Mouse (Mus musculus): Measurements from ENCODE around the gene Bloc1s2. TPM values are rescaled to one million over a fixed set of nuclear protein-coding genes. Genes with fewer than 3 reads are reported as not detected.

Gene Bloc1s2
- polyA plus RNA-seq, 1 experiment from 2014 or later, result 173 TPM

DNA sequence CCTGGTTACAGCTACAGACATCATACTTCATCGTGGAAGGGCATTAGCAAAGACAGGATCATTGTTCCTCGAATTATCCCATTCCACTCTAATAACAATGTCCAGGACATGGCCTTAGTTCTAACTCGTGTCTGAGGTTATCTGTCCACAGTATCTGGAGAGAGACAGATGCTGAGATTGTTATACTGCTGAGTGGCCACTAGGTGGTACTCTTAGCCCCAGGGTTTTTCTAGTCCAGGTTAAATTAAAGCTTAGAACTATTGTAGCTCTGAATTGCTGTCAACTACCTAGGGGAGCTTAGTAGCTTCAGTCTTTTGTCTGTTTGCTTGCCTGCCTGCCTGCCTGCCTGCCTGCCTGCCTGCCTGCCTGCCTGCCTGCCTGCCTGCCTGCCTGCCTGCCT is 15.3 kb upstream of the Bloc1s2 start:
- H3K27me3 ChIP-seq (ENCODE audit: control insufficient read depth, insufficient read depth, low read length), result no peaks in the 10 kb centered on the region
- WGBS, result 16% methylated on average over 3 of the region's 3 CpGs
- no peaks in the 10 kb centered on the region for H3K36me3 ChIP-seq (replicated peaks; ENCODE audit: control insufficient read depth, insufficient read depth)
- DNase-seq (ENCODE audit: low spot score), result peak; percentile 73
- H3K9ac ChIP-seq, result no peak overlapping the region
- no peaks in the 10 kb centered on the region for H3K4me1 ChIP-seq (replicated peaks; ENCODE audit: control insufficient read depth, insufficient read depth, low read length)
- no peaks in the 10 kb centered on the region for H3K9me3 ChIP-seq (ENCODE audit: control insufficient read depth, low read length)
- ATAC-seq (ENCODE audit: low FRiP score), result no peak
- H3K27ac ChIP-seq, result no peak overlapping the region
- H3K4me3 ChIP-seq (replicated peaks; ENCODE audit: low read length), result no peak overlapping the region
- no peak overlapping the region for H3K4me2 ChIP-seq (replicated peaks)

DNA sequence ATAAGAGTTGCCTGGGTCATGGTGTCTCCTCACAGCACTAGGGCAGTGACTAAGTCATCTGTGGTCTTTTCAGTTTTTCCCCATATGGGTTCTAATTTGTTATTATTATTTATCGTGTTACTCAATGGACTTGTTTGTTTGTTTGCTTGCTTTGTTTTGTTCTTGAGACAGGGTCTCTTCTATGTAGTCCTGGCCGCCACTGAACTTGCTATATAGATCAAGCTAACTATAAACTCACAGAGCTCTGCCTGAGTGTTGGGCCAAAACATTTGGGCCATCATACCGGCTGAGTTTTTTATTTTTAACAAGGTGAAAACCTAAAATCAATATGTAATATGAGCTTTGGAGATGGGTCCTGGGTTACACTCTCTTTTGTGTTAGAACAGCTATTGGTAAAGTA is 13.1 kb upstream of the Bloc1s2 start:
- Histone ChIP-seq H3K27me3 (ENCODE audit: control insufficient read depth, insufficient read depth, low read length) (no peaks in the 10 kb centered on the region), H3K27ac (no peak overlapping the region), H3K36me3 (replicated peaks; ENCODE audit: control insufficient read depth, insufficient read depth) (no peaks in the 10 kb centered on the region), H3K9me3 (ENCODE audit: control insufficient read depth, low read length) (no peaks in the 10 kb centered on the region), H3K4me2 (replicated peaks) (no peak overlapping the region), H3K4me3 (replicated peaks; ENCODE audit: low read length) (no peak overlapping the region), H3K9ac (no peak overlapping the region), H3K4me1 (replicated peaks; ENCODE audit: control insufficient read depth, insufficient read depth, low read length) (no peaks in the 10 kb centered on the region)
- ATAC-seq (ENCODE audit: low FRiP score), result no peak
- no peak for DNase-seq (ENCODE audit: low spot score)
- 86% methylated on average over 3 of the region's 3 CpGs for WGBS

- no peaks in the 10 kb centered on the region for H3K27me3 ChIP-seq (ENCODE audit: control insufficient read depth, insufficient read depth, low read length)
- WGBS, result 94% methylated on average over 10 of the region's 10 CpGs
- no peaks in the 10 kb centered on the region for H3K9me3 ChIP-seq (ENCODE audit: control insufficient read depth, low read length)
- H3K9ac ChIP-seq, result no peak overlapping the region
- no peak overlapping the region for H3K27ac ChIP-seq
- H3K36me3 ChIP-seq (replicated peaks; ENCODE audit: control insufficient read depth, insufficient read depth), result no peaks in the 10 kb centered on the region
- no peak overlapping the region for H3K4me3 ChIP-seq (replicated peaks; ENCODE audit: low read length)
- no peak for DNase-seq (ENCODE audit: low spot score)
- no peak overlapping the region for H3K4me2 ChIP-seq (replicated peaks)
- H3K4me1 ChIP-seq (replicated peaks; ENCODE audit: control insufficient read depth, insufficient read depth, low read length), result no peaks in the 10 kb centered on the region
- ATAC-seq (ENCODE audit: low FRiP score), result no peak
Observed at GRCm38 (mm10) chr19:44157005-44157404, 10.8 kb upstream of the Bloc1s2 start.

DNA sequence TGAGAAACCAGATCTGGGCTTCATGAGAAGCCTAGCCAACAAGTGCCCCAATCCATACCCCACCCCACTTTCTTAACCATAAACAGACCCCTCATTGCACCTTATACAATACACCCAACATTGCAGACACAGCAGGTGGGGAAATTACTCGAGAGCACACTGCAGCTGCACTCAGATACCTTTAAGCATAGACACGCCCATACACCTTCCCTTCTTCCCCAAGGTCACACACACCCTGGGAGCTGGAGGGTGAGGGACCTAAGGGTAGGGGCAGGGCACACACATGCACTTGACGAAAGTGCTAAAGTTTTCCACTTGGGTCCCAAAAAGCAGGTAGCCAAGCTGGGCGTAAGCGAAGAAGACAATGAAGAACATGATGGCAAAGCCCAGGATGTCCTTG is 7.5 kb upstream of the Bloc1s2 start:
- no peak overlapping the region for H3K4me2 ChIP-seq (replicated peaks)
- no peak overlapping the region for H3K4me3 ChIP-seq (replicated peaks; ENCODE audit: low read length)
- no peaks in the 10 kb centered on the region for H3K9me3 ChIP-seq (ENCODE audit: control insufficient read depth, low read length)
- ATAC-seq (ENCODE audit: low FRiP score), result no peak
- no peak overlapping the region for H3K27ac ChIP-seq
- H3K36me3 ChIP-seq (replicated peaks; ENCODE audit: control insufficient read depth, insufficient read depth), result no peaks in the 10 kb centered on the region
- no peak overlapping the region for H3K9ac ChIP-seq
- DNase-seq (ENCODE audit: low spot score), result no peak
- no peaks in the 10 kb centered on the region; the same call in 1 of the 2 replicates for H3K27me3 ChIP-seq (ENCODE audit: control insufficient read depth, insufficient read depth, low read length)
- WGBS, result 86% methylated on average over 5 of the region's 5 CpGs
- no peaks in the 10 kb centered on the region for H3K4me1 ChIP-seq (replicated peaks; ENCODE audit: control insufficient read depth, insufficient read depth, low read length)

DNA sequence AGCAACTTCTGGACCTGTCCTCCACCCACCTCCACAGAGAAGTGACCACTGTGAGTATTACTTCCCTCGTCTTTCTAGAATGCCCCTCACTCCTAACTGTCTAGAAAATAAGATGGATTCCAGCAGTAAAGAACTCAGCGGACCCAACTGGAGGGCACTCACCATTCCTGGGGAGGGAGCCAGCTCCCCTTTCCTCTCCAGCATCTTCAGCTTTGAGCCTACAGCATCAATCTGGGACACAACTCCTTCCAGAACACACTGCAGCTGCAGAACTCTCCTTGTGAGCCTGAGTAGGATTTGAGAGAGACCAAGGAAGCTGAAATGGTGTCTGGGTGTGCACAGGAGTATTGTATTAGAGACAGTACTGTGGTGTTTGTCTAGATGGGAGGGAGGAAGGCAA is 2.7 kb upstream of the Bloc1s2 start:
- Histone ChIP-seq H3K4me3 (replicated peaks; ENCODE audit: low read length) (no peak overlapping the region), H3K36me3 (replicated peaks; ENCODE audit: control insufficient read depth, insufficient read depth) (peaks cover 7% of the 10 kb centered on the region; the same call in 1 of the 2 replicates), H3K27me3 (ENCODE audit: control insufficient read depth, insufficient read depth, low read length) (no peaks in the 10 kb centered on the region; the same call in 1 of the 2 replicates), H3K4me2 (replicated peaks) (no peak overlapping the region), H3K27ac (no peak overlapping the region), H3K9ac (no peak overlapping the region), H3K4me1 (replicated peaks; ENCODE audit: control insufficient read depth, insufficient read depth, low read length) (peaks cover 17% of the 10 kb centered on the region; the same call in 1 of the 2 replicates), H3K9me3 (ENCODE audit: control insufficient read depth, low read length) (no peaks in the 10 kb centered on the region)
- ATAC-seq (ENCODE audit: low FRiP score) (no peak), DNase-seq (ENCODE audit: low spot score) (no peak)
- WGBS, result 71% methylated on average over 2 of the region's 2 CpGs

GRCm38 (mm10) chr19:44148345-44148744 is 2.1 kb upstream of the Bloc1s2 start:
- 32% methylated on average over 2 of the region's 2 CpGs for WGBS
- no peak overlapping the region for H3K4me2 ChIP-seq (replicated peaks)
- DNase-seq (ENCODE audit: low spot score), result no peak
- H3K36me3 ChIP-seq (replicated peaks; ENCODE audit: control insufficient read depth, insufficient read depth), result peaks cover 13% of the 10 kb centered on the region
- peaks cover 17% of the 10 kb centered on the region; the same call in 1 of the 2 replicates for H3K4me1 ChIP-seq (replicated peaks; ENCODE audit: control insufficient read depth, insufficient read depth, low read length)
- ATAC-seq (ENCODE audit: low FRiP score), result no peak
- H3K9me3 ChIP-seq (ENCODE audit: control insufficient read depth, low read length), result no peaks in the 10 kb centered on the region
- no peak overlapping the region for H3K27ac ChIP-seq
- H3K9ac ChIP-seq, result no peak overlapping the region
- H3K27me3 ChIP-seq (ENCODE audit: control insufficient read depth, insufficient read depth, low read length), result no peaks in the 10 kb centered on the region; the same call in 1 of the 2 replicates
- H3K4me3 ChIP-seq (replicated peaks; ENCODE audit: low read length), result no peak overlapping the region

GRCm38 (mm10) chr19:44146951-44147350 is 705 bp upstream of the Bloc1s2 start:
- H3K36me3 ChIP-seq (replicated peaks; ENCODE audit: control insufficient read depth, insufficient read depth), result peaks cover 27% of the 10 kb centered on the region
- H3K9ac ChIP-seq, result no peak overlapping the region
- no peak overlapping the region for H3K4me2 ChIP-seq (replicated peaks)
- H3K27me3 ChIP-seq (ENCODE audit: control insufficient read depth, insufficient read depth, low read length), result no peaks in the 10 kb centered on the region; the same call in 1 of the 2 replicates
- DNase-seq (ENCODE audit: low spot score) (no peak), ATAC-seq (ENCODE audit: low FRiP score) (no peak)
- H3K27ac ChIP-seq, result no peak overlapping the region
- H3K4me1 ChIP-seq (replicated peaks; ENCODE audit: control insufficient read depth, insufficient read depth, low read length), result peaks cover 17% of the 10 kb centered on the region; the same call in 1 of the 2 replicates
- no peaks in the 10 kb centered on the region for H3K9me3 ChIP-seq (ENCODE audit: control insufficient read depth, low read length)
- 98% methylated on average over 8 of the region's 8 CpGs for WGBS
- H3K4me3 ChIP-seq (replicated peaks; ENCODE audit: low read length), result no peak overlapping the region

DNA sequence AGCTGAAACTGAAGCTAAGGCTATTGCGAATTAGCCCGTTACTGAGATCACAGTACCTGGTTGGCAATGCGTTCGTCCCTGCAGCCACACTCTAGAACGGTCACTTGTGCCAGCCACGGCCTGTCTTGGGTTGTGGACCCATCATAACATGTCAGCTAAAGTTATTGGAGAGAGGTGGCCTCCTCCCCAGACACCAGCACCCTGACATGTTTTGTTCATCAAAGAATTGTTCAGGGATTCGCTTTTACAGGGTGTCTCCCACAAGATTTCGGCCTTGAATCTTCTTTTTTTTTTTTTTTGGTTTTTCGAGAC is 278 bp upstream of the Bloc1s2 start:
- 68% methylated on average over 9 of the region's 9 CpGs for WGBS
- H3K9me3 ChIP-seq (ENCODE audit: control insufficient read depth, low read length), result no peaks in the 10 kb centered on the region
- H3K4me2 ChIP-seq (replicated peaks), result peak overlapping the region; percentile 73
- peaks cover 32% of the 10 kb centered on the region for H3K36me3 ChIP-seq (replicated peaks; ENCODE audit: control insufficient read depth, insufficient read depth)
- ATAC-seq (ENCODE audit: low FRiP score) (peak; percentile 53), DNase-seq (ENCODE audit: low spot score) (no peak)
- H3K4me3 ChIP-seq (replicated peaks; ENCODE audit: low read length), result peak overlapping the region; percentile 56
- peak overlapping the region; percentile 46 for H3K27ac ChIP-seq
- peaks cover 17% of the 10 kb centered on the region; the same call in 1 of the 2 replicates for H3K4me1 ChIP-seq (replicated peaks; ENCODE audit: control insufficient read depth, insufficient read depth, low read length)
- no peaks in the 10 kb centered on the region; the same call in 1 of the 2 replicates for H3K27me3 ChIP-seq (ENCODE audit: control insufficient read depth, insufficient read depth, low read length)
- H3K9ac ChIP-seq, result peak overlapping the region; percentile 55

DNA sequence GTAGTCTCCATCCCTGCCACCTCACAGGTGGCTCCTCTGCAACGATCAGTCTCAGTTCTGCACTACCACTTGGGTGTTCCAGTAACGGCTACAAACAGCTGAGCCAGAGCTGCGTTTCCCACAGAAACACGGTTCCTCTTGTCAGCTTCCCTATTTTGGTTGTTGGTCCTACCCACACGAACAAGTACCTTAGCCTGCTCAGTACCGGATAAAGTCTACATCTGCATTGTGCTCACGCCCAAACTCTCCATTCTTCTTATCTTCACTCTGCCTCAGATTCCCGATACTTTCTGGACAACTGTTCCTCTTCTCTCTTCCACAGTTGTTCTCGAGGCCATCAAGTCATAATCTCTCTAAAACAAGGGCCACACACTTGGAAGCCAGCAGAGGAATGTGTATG is 1.9 kb downstream of the Bloc1s2 start:
- 96% methylated on average over 9 of the region's 9 CpGs for WGBS
- ATAC-seq (ENCODE audit: low FRiP score) (no peak), DNase-seq (ENCODE audit: low spot score) (no peak)
- Histone ChIP-seq H3K9ac (no peak overlapping the region), H3K27ac (no peak overlapping the region), H3K4me3 (replicated peaks; ENCODE audit: low read length) (no peak overlapping the region), H3K9me3 (ENCODE audit: control insufficient read depth, low read length) (no peaks in the 10 kb centered on the region), H3K4me1 (replicated peaks; ENCODE audit: control insufficient read depth, insufficient read depth, low read length) (peaks cover 17% of the 10 kb centered on the region; the same call in 1 of the 2 replicates), H3K27me3 (ENCODE audit: control insufficient read depth, insufficient read depth, low read length) (no peaks in the 10 kb centered on the region; the same call in 1 of the 2 replicates), H3K4me2 (replicated peaks) (no peak overlapping the region), H3K36me3 (replicated peaks; ENCODE audit: control insufficient read depth, insufficient read depth) (peaks cover 51% of the 10 kb centered on the region)

DNA sequence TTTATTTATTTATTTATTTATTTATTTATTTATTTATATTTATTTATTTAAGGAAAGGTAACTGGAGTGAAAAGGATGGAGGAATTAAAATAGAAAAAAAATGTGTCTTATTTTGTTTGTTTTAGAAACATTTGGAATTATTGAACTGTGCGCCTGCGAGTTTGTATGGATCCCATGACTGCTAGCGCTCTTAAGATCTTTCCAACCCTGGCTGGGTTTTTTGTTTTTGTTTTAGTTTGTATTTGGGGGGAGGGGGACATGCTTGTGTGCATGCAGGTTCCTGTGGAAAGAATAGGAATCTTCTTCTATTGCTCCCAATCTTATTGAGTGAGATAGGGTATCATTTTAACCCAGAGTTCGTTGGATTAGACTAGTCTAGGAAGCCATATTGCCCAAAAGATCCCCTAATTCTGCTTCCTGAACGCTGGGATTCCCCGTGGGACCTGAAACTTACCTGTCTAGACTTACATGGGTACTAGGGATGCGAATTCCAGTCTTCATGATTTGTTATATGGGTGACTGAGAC is 10.2 kb downstream of the Bloc1s2 start:
- Histone ChIP-seq H3K27me3 (ENCODE audit: control insufficient read depth, insufficient read depth, low read length) (no peaks in the 10 kb centered on the region), H3K9ac (peak overlapping the region; percentile 47; the same call in 1 of the 2 replicates), H3K36me3 (replicated peaks; ENCODE audit: control insufficient read depth, insufficient read depth) (peaks cover 45% of the 10 kb centered on the region), H3K4me1 (replicated peaks; ENCODE audit: control insufficient read depth, insufficient read depth, low read length) (peaks cover 10% of the 10 kb centered on the region), H3K4me2 (replicated peaks) (peak overlapping the region; percentile 88), H3K4me3 (replicated peaks; ENCODE audit: low read length) (peak overlapping the region; percentile 56), H3K9me3 (ENCODE audit: control insufficient read depth, low read length) (no peaks in the 10 kb centered on the region), H3K27ac (peak overlapping the region; percentile 97)
- no peak for ATAC-seq (ENCODE audit: low FRiP score)
- DNase-seq (ENCODE audit: low spot score), result no peak
- WGBS, result 32% methylated on average over 7 of the region's 7 CpGs
